Mouse (Mus musculus) kidney, adult 2 months (tissue): ENCODE results near the gene Rapgef2. TPM values are rescaled to one million over a fixed set of nuclear protein-coding genes. Genes with fewer than 3 reads are reported as not detected.
A peak's percentile ranks its signal among the peaks of the same experiment; 100 is the strongest.

Source experiments
- DNase-seq: peaks from one replicate; pipeline ENCODE4 v3.0.0; 2021
- H3K27ac ChIP-seq: fragments of 200-500 bp; 2 replicates; pipeline ENCODE4 v1.5.1; 2012; ENCODE audit warnings: low read depth, low read length, control low read depth, inconsistent platforms; ENCODE audit not compliant: insufficient read depth
- H3K27me3 ChIP-seq: fragments of 200-500 bp; replicated peaks from 2 replicates; pipeline ENCODE4 v1.6.1; 2012; ENCODE audit warnings: mild to moderate bottlenecking, moderate library complexity, low read length, inconsistent platforms; ENCODE audit not compliant: control insufficient read depth, insufficient read depth
- H3K36me3 ChIP-seq: fragments of 200-500 bp; 2 replicates; pipeline ENCODE4 v1.6.1; 2012; ENCODE audit warnings: mild to moderate bottlenecking, moderate library complexity, low read length, inconsistent platforms; ENCODE audit not compliant: control insufficient read depth, insufficient read depth
- H3K4me1 ChIP-seq: fragments of 200-500 bp; 2 replicates; pipeline ENCODE4 v1.6.1; 2011; ENCODE audit warnings: low read length; ENCODE audit not compliant: control insufficient read depth, insufficient read depth
- H3K4me3 ChIP-seq: fragments of 200-500 bp; 2 replicates; pipeline ENCODE4 v1.5.1; 2011; ENCODE audit warnings: mild to moderate bottlenecking, low read depth, low read length, control low read depth; ENCODE audit not compliant: insufficient read depth
- CTCF ChIP-seq: fragments of 200-500 bp; conservative IDR thresholded peaks from 2 replicates; pipeline ENCODE4 v1.5.1; 2011; ENCODE audit warnings: low read depth, mild to moderate bottlenecking, control low read depth, low read length, moderate library complexity, mixed read lengths; ENCODE audit not compliant: insufficient read depth, insufficient read length
- POLR2A ChIP-seq: fragments of 200-500 bp; IDR thresholded peaks from one replicate; pipeline ENCODE4 v1.6.1; 2011; ENCODE audit warnings: low read depth, low read length, control low read depth
- WGBS: fragments of 180-500 bp; shearing (Covaris S2); methylation state at CpG from one replicate; pipeline ENCODE4 v1.1.7; 2018; 5-methylcytosine and 5-hydroxymethylcytosine counted together
- polyA plus RNA-seq: library from polyadenylated mRNA; depleted of rRNA; stranded (reverse); fragments of >200 nt; gene quantifications from 2 replicates; pipeline ENCODE4 v1.2.3, GENCODE M21; 2012

Rapgef2 gene
- polyA plus RNA-seq, 1 experiment: 7.6 TPM

- 22% methylated on average over 13 of the region's 13 CpGs for WGBS
- Histone ChIP-seq H3K4me1 (peaks cover 29% of the 10 kb centered on the region), H3K27me3 (no peaks in the 10 kb centered on the region), H3K27ac (no peak overlapping the region), H3K4me3 (no peak overlapping the region), H3K36me3 (no peaks in the 10 kb centered on the region)
- TF ChIP-seq CTCF (no peak), POLR2A (no peak)
- DNase-seq: no peak
These were observed 141.5 kb downstream of the Rapgef2 start for GRCm38 (mm10) chr3:79144672-79145406.

GRCm38 (mm10) chr3:79144085-79144484 is 142.2 kb downstream of the Rapgef2 start:
- Histone ChIP-seq H3K27me3 (no peaks in the 10 kb centered on the region), H3K36me3 (no peaks in the 10 kb centered on the region), H3K27ac (no peak overlapping the region), H3K4me3 (no peak overlapping the region), H3K4me1 (peaks cover 29% of the 10 kb centered on the region)
- DNase-seq: no peak
- WGBS: 55% methylated on average over 6 of the region's 6 CpGs
- TF ChIP-seq CTCF: no peak
- TF ChIP-seq POLR2A: no peak

GRCm38 (mm10) chr3:79139245-79139644 is 147.1 kb downstream of the Rapgef2 start:
- Histone ChIP-seq H3K27ac (no peak overlapping the region), H3K27me3 (no peaks in the 10 kb centered on the region), H3K4me3 (no peak overlapping the region), H3K4me1 (peaks cover 13% of the 10 kb centered on the region), H3K36me3 (no peaks in the 10 kb centered on the region)
- peak; percentile 85 for DNase-seq
- WGBS: 23% methylated on average over 3 of the region's 3 CpGs
- TF ChIP-seq POLR2A (no peak), CTCF (no peak)

- DNase-seq: no peak
- Histone ChIP-seq H3K36me3 (no peaks in the 10 kb centered on the region), H3K4me3 (no peak overlapping the region), H3K4me1 (peaks cover 13% of the 10 kb centered on the region), H3K27me3 (no peaks in the 10 kb centered on the region), H3K27ac (no peak overlapping the region)
- no peak for TF ChIP-seq CTCF
- TF ChIP-seq POLR2A: no peak
These were observed 147.7 kb downstream of the Rapgef2 start for GRCm38 (mm10) chr3:79138601-79139000.

GRCm38 (mm10) chr3:79130991-79131390 is 155.3 kb downstream of the Rapgef2 start:
- TF ChIP-seq CTCF (no peak), POLR2A (no peak)
- Histone ChIP-seq H3K27ac (no peak overlapping the region), H3K4me1 (peaks cover 10% of the 10 kb centered on the region), H3K36me3 (no peaks in the 10 kb centered on the region), H3K4me3 (no peak overlapping the region), H3K27me3 (no peaks in the 10 kb centered on the region)
- no peak for DNase-seq
- 76% methylated on average over 3 of the region's 3 CpGs for WGBS

- TF ChIP-seq POLR2A (no peak), CTCF (no peak)
- H3K27ac ChIP-seq: no peak overlapping the region
- H3K36me3 ChIP-seq: no peaks in the 10 kb centered on the region
- H3K4me3 ChIP-seq: no peak overlapping the region
- 57% methylated on average over 6 of the region's 6 CpGs for WGBS
- peaks cover 12% of the 10 kb centered on the region for H3K4me1 ChIP-seq
- DNase-seq: no peak
- no peaks in the 10 kb centered on the region for H3K27me3 ChIP-seq
These were observed 157.2 kb downstream of the Rapgef2 start for GRCm38 (mm10) chr3:79129044-79129600.

- no peaks in the 10 kb centered on the region for H3K27me3 ChIP-seq
- TF ChIP-seq CTCF: no peak
- no peak for TF ChIP-seq POLR2A
- DNase-seq: no peak
- no peak overlapping the region for H3K4me3 ChIP-seq
- H3K36me3 ChIP-seq: no peaks in the 10 kb centered on the region
- WGBS: 81% methylated on average over 2 of the region's 2 CpGs
- H3K4me1 ChIP-seq: peaks cover 12% of the 10 kb centered on the region
- H3K27ac ChIP-seq: no peak overlapping the region
These were observed 158.5 kb downstream of the Rapgef2 start for GRCm38 (mm10) chr3:79127797-79128196.
